Mouse (Mus musculus): ENCODE measurements around the gene Cntn4. TPM values are rescaled to one million over a fixed set of nuclear protein-coding genes. Genes with fewer than 3 reads are reported as not detected.

Cntn4 gene
- polyA plus RNA-seq, 1 experiment = not detected

GRCm38 (mm10) chr6:106520367-106520766 is 842.9 kb downstream of the Cntn4 start:
- no peaks in the 10 kb centered on the region for H3K4me1 ChIP-seq (ENCODE audit: control insufficient read depth, insufficient read depth, insufficient read length, low read length)
- no peak overlapping the region for H3K27ac ChIP-seq (replicated peaks; ENCODE audit: low read depth, low read length)
- no peak overlapping the region for H3K4me3 ChIP-seq (ENCODE audit: insufficient read depth, low read depth, low read length)

GRCm38 (mm10) chr6:106543500-106543899 is 866.0 kb downstream of the Cntn4 start:
- H3K27ac ChIP-seq (replicated peaks; ENCODE audit: low read depth, low read length) = no peak overlapping the region
- H3K4me1 ChIP-seq (ENCODE audit: control insufficient read depth, insufficient read depth, insufficient read length, low read length) = no peaks in the 10 kb centered on the region
- no peak overlapping the region for H3K4me3 ChIP-seq (ENCODE audit: insufficient read depth, low read depth, low read length)

GRCm38 (mm10) chr6:106561649-106562048 is 884.2 kb downstream of the Cntn4 start:
- Histone ChIP-seq H3K27ac (replicated peaks; ENCODE audit: low read depth, low read length) (no peak overlapping the region), H3K4me1 (ENCODE audit: control insufficient read depth, insufficient read depth, insufficient read length, low read length) (no peaks in the 10 kb centered on the region), H3K4me3 (ENCODE audit: insufficient read depth, low read depth, low read length) (no peak overlapping the region)

- H3K4me3 ChIP-seq (ENCODE audit: insufficient read depth, low read depth, low read length) = no peak overlapping the region
- no peak overlapping the region for H3K27ac ChIP-seq (replicated peaks; ENCODE audit: low read depth, low read length)
- no peaks in the 10 kb centered on the region for H3K4me1 ChIP-seq (ENCODE audit: control insufficient read depth, insufficient read depth, insufficient read length, low read length)
Measured at GRCm38 (mm10) chr6:106565316-106565715, 887.9 kb downstream of the Cntn4 start.

DNA sequence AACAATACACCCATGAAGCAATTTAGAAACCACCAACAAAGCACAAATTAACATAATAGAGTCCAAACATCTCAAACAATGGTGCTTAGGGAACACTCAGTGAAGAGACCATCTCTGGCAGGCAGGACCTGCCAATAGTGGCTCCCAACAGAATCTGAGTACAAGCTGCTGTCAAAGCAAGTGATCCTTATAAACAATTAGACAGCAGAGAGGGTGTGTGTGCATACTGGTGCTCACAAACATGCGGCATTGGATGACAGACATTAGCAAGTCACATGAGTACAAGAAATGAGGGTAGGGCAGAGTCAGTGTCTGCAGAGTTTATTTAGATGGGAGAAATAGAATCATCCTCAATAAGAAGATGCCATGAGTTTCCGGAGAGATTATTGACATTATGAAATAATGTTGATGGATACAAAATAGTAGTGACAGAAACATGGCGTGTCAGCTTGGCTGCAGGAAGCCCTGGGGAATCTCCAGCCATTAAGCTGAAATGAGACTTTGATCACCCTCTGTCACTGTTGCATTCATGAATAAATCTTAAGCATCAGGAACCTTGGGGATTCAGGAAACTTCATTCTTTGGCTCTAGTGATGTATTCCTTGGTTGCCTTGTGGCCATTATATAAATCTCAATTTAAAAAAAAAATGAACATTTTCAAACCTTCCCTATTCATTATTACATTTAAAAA is 888.5 kb downstream of the Cntn4 start:
- no peaks in the 10 kb centered on the region for H3K4me1 ChIP-seq (ENCODE audit: control insufficient read depth, insufficient read depth, insufficient read length, low read length)
- H3K27ac ChIP-seq (replicated peaks; ENCODE audit: low read depth, low read length) = no peak overlapping the region
- H3K4me3 ChIP-seq (ENCODE audit: insufficient read depth, low read depth, low read length) = no peak overlapping the region

GRCm38 (mm10) chr6:106566929-106567621 is 889.6 kb downstream of the Cntn4 start:
- H3K4me1 ChIP-seq (ENCODE audit: control insufficient read depth, insufficient read depth, insufficient read length, low read length) = no peaks in the 10 kb centered on the region
- no peak overlapping the region for H3K4me3 ChIP-seq (ENCODE audit: insufficient read depth, low read depth, low read length)
- no peak overlapping the region for H3K27ac ChIP-seq (replicated peaks; ENCODE audit: low read depth, low read length)

GRCm38 (mm10) chr6:106580124-106580523 is 902.7 kb downstream of the Cntn4 start:
- H3K4me3 ChIP-seq (ENCODE audit: insufficient read depth, low read depth, low read length) = no peak overlapping the region
- H3K27ac ChIP-seq (replicated peaks; ENCODE audit: low read depth, low read length) = no peak overlapping the region
- H3K4me1 ChIP-seq (ENCODE audit: control insufficient read depth, insufficient read depth, insufficient read length, low read length) = no peaks in the 10 kb centered on the region

DNA sequence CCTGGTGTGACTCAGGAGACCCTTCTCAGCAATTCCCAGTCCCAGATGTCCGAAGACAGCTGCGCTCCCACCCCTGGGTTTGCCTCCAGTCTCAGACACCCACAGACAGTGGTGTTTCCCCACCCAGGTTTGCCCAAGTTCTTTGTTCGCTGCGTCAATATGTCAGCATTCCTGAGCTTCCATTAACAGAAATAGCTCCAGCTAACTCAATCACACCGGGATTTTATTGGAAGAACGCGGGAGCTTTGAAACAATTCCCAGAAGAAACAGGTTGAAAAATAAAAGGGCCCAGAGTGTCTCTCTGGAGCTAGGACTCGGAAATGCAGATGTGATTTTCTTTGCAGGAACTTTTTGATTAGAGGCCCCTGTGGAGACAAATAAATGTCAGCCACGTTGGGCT is 916.3 kb downstream of the Cntn4 start:
- no peak overlapping the region for H3K4me3 ChIP-seq (ENCODE audit: insufficient read depth, low read depth, low read length)
- H3K4me1 ChIP-seq (ENCODE audit: control insufficient read depth, insufficient read depth, insufficient read length, low read length) = no peaks in the 10 kb centered on the region
- no peak overlapping the region for H3K27ac ChIP-seq (replicated peaks; ENCODE audit: low read depth, low read length)

- Histone ChIP-seq H3K4me3 (ENCODE audit: insufficient read depth, low read depth, low read length) (no peak overlapping the region), H3K27ac (replicated peaks; ENCODE audit: low read depth, low read length) (no peak overlapping the region), H3K4me1 (ENCODE audit: control insufficient read depth, insufficient read depth, insufficient read length, low read length) (no peaks in the 10 kb centered on the region)
Measured at GRCm38 (mm10) chr6:106617081-106617480, 939.6 kb downstream of the Cntn4 start.

- Histone ChIP-seq H3K4me1 (ENCODE audit: control insufficient read depth, insufficient read depth, insufficient read length, low read length) (no peaks in the 10 kb centered on the region), H3K4me3 (ENCODE audit: insufficient read depth, low read depth, low read length) (no peak overlapping the region), H3K27ac (replicated peaks; ENCODE audit: low read depth, low read length) (no peak overlapping the region)
Measured at GRCm38 (mm10) chr6:106621188-106621749, 943.8 kb downstream of the Cntn4 start.

- no peaks in the 10 kb centered on the region for H3K4me1 ChIP-seq (ENCODE audit: control insufficient read depth, insufficient read depth, insufficient read length, low read length)
Measured at GRCm38 (mm10) chr6:106643026-106643425, 965.6 kb downstream of the Cntn4 start.

DNA sequence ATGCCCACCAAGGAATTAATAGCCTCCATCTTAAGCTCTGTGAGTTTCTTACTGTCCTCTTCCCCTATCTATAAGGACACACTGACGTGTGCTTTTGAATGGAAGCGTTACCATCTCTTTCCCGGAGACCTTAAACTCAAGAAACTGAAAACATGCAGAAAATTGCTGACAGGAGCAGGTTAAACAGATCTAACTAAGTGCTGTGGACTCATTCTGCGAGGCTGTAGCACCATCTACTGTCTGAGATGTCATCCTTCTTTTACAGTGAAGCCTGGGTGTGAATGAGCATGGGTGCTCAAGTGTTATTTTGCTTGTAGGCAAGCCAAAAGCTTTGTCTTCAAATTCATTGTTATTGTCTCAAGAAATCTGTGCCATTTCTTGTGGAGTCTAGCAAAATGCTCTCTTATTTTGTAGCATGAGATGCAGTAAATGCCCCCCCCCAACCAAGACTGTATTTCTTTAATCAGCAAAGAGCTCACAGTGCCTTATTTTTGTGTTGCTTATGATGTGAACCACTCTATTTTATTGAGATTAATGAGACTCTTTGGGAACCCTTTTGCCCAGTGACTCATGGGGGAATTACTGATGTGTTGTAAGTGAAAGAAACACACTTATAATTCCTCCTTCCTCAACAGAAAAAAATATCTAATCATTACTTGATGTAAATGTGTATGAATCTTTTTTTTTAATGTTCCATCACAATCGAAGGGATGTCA is 968.2 kb downstream of the Cntn4 start:
- no peak overlapping the region for H3K27ac ChIP-seq (replicated peaks; ENCODE audit: low read depth, low read length)

More at GRCm38 (mm10) chr6:106643026-106643425, 965.6 kb downstream of the Cntn4 start:
- Histone ChIP-seq H3K4me3 (ENCODE audit: insufficient read depth, low read depth, low read length) (no peak overlapping the region), H3K27ac (replicated peaks; ENCODE audit: low read depth, low read length) (no peak overlapping the region)

GRCm38 (mm10) chr6:106646945-106647344 is 969.5 kb downstream of the Cntn4 start:
- Histone ChIP-seq H3K4me1 (ENCODE audit: control insufficient read depth, insufficient read depth, insufficient read length, low read length) (no peaks in the 10 kb centered on the region), H3K27ac (replicated peaks; ENCODE audit: low read depth, low read length) (no peak overlapping the region), H3K4me3 (ENCODE audit: insufficient read depth, low read depth, low read length) (no peak overlapping the region)

More for the DNA sequence above, 968.2 kb downstream of the Cntn4 start:
- H3K4me1 ChIP-seq (ENCODE audit: control insufficient read depth, insufficient read depth, insufficient read length, low read length) = no peaks in the 10 kb centered on the region
- no peak overlapping the region for H3K4me3 ChIP-seq (ENCODE audit: insufficient read depth, low read depth, low read length)

DNA sequence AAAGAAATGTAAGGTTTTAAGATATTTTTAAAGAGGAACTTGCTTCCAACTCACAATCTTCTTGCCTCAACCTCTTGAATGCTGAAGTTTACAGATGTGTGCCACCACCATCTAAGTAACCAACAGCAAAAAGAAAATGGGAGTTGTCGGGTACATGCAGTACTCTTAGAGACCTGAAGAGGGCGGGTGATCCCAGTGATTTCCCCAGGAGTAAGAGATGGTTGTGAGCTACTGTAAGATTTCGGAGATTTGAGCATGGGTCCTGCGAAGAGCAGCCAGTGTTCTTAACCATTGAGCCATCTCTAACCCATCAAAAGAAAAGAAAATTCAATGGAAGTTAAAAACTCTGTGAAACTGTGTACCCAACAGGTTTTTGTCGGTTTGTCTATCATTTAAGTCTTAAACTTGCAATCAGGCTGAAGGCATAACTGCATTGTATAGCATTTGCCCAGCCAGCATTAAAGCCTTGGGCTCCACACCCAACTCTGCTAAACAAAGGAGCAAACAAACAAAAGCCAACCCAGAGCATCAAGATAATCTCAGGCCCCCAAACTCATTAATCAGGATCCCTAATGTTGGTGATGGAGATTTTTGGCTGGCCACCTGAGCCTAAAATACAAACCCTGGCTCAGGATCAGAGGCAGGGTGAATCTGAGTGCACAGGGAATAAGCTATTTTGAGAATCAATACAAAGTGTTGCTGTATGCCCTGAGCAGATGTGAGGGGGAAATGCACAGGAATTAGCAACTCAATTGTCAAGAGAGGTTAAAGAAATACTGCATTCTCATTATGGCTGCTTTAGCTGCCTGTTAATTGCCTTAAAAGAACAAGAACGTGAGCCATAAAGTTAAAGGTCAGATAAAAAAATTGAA is 986.6 kb downstream of the Cntn4 start:
- H3K4me1 ChIP-seq (ENCODE audit: control insufficient read depth, insufficient read depth, insufficient read length, low read length) = no peaks in the 10 kb centered on the region
- H3K27ac ChIP-seq (replicated peaks; ENCODE audit: low read depth, low read length) = no peak overlapping the region
- no peak overlapping the region for H3K4me3 ChIP-seq (ENCODE audit: insufficient read depth, low read depth, low read length)

Data from brown adipose tissue, adult 24 weeks (tissue).